Mouse (Mus musculus) gastrocnemius, postnatal 10 days (tissue): ENCODE results near the gene Amotl1. TPM values are rescaled to one million over a fixed set of nuclear protein-coding genes. Genes with fewer than 3 reads are reported as not detected.
"Not testable (repeated sequence)": the region's sequence is repeated elsewhere in the genome, so short reads cannot be mapped to it uniquely, and the experiment has no call there.

Experiments
- DNase-seq: peaks from one replicate; pipeline ENCODE4 v3.0.0; 2021; ENCODE audit warnings: mixed read lengths
- total RNA-seq, 2 experiments: library from RNA; stranded (reverse); gene quantifications; 2 replicates each; pipeline ENCODE4 v1.2.3; 2021

Amotl1 gene
- total RNA-seq, 2 experiments from 2014 or later: 271 to 282 TPM

DNA sequence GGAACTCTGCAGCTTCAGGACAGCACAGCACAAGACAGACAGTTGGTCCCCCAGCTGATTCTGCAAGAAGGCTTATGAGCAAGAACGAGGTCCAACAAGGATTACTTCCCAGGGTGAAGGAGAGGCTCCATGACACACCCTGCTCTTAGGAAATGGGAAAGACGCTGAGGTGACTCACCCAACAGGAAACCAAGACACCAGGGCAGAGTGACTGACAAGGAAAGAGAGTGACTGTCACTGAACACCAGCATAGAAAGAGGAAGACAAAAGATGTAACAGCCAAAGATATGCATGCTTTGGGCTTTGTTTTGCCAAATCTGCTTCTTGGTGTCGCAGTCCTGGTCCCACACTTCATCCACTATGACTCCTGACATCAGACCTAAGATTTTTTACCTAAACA lies 40.5 kb downstream of the Amotl1 start:
- no peak for DNase-seq

DNA sequence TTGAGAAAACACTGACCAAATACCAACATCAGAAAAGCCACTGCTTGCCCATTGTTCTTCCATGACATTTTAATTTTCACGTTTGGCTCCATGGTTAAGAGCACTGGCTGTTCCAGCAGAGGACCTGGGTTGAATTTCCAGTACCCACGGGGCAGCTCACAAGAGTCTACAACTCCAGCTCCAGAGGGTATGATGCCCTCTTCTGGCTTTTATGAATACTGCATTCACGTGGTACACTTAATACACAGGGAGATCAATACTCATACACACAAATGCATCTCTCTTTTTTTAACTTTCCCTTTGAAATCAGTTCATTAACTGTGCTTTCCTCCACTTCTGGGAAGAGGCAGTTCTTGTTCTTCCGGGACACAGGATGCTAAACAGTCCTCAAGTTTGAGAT lies 41.4 kb downstream of the Amotl1 start:
- DNase-seq: no peak

DNA sequence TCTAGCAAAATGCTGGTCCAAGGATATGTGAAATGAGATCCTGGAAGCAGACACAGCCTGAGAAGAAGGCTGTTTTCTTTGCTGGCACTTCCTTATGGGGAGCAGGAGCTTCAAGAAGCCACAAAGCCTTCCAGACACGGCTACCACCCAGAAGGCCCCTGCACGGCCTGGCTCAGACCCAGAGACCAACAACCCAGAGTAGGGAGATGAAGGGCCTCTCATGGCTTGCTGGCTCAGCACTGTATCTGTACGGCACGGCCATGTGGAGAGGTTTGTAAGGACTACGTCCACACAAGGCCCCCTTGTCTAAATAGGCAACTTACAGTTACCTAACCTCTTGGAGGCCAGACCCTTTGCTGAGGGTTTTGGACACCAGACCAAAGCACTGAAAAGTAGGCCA lies 45.1 kb downstream of the Amotl1 start:
- DNase-seq: no peak

DNA sequence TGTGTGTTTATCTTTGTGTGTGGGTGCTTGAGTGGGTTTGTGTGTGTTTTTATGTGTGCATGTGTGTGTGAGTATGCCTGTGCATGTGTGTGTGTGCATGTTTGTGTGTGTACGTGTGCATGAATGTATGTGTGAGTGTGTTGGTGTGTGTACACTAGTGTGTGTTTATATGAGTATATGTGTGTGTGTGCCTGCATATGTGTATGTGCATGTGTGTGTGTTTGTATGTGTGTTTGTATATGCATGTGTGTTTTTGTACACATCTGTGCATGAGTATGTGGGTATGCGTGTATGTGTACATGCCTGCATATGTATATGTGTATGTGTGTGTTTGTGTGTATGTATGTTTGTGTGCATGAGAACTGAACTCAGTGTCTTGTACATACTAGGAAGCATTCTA lies 46.7 kb downstream of the Amotl1 start:
- no peak for DNase-seq

GRCm38 (mm10) chr9:14597429-14597828 lies 47.4 kb downstream of the Amotl1 start:
- DNase-seq: no peak

- peak; percentile 29 for DNase-seq
Measured at GRCm38 (mm10) chr9:14596858-14597257, 48.0 kb downstream of the Amotl1 start.

- no peak for DNase-seq
Measured at GRCm38 (mm10) chr9:14596427-14596826, 48.4 kb downstream of the Amotl1 start.

GRCm38 (mm10) chr9:14595893-14596292 lies 49.0 kb downstream of the Amotl1 start:
- no peak for DNase-seq

- DNase-seq: no peak
Measured at GRCm38 (mm10) chr9:14593880-14594279, 51.0 kb downstream of the Amotl1 start.

DNA sequence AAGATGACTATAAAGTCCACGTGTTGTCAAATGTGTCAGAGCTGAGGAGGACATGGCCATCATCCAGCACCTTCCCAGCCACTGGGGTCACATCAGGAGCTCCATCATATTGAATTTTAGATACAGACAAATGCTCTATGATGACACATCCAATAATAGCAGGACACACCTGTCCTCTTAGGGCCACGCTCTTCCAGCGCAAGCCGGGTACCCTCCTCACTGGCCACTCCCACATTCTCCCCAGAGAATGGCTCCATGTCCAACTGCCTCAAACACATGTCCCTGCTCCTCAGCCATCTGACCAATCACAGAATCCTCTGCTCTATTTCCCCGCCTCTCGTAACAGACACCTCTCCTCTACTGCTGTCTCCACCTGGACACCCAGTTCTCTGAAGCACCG lies 54.2 kb downstream of the Amotl1 start:
- no peak for DNase-seq

GRCm38 (mm10) chr9:14588690-14589089 lies 56.2 kb downstream of the Amotl1 start:
- DNase-seq: no peak

GRCm38 (mm10) chr9:14585702-14586101 lies 59.2 kb downstream of the Amotl1 start:
- no peak for DNase-seq

DNA sequence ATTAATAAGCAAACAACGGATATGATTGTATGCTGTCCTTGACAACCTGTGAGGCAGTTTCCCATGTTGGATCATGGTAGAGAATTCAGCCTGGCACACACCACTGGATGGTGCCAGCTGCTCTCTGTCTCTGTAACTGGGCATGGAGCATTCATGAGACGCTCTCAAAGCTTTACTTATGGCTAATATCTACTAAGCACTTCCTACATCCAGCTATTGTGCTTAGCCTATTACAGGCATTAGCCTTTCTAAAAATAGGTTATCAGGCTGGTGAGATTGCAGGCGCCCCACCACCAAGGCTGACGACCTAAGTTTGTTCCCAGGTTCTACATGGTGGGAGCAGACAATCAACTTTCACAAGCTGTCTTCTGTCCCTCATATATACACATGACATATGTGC lies 65.9 kb downstream of the Amotl1 start:
- DNase-seq: no peak

DNA sequence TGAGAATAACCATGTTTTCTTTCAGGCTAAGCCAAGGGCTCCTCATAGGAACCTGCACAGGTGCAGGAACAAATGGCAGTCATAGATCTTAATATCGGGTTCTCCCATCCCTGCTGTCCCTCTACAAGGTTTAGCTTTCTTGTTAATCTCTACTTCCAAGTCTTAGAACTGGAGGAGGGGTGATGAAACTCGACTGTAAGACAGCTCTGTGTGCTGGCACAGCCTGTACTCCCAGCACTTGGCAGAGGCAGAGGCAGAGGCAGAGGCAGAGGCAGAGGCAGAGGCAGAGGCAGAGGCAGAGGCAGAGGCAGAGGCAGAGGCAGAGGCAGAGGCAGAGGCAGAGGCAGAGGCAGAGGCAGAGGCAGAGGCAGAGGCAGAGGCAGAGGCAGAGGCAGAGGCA lies 68.5 kb downstream of the Amotl1 start:
- not testable (repeated sequence) for DNase-seq

GRCm38 (mm10) chr9:14574760-14575399 lies 70.0 kb downstream of the Amotl1 start:
- no peak for DNase-seq

- no peak for DNase-seq
Measured at GRCm38 (mm10) chr9:14569175-14569975, 75.5 kb downstream of the Amotl1 start.

DNA sequence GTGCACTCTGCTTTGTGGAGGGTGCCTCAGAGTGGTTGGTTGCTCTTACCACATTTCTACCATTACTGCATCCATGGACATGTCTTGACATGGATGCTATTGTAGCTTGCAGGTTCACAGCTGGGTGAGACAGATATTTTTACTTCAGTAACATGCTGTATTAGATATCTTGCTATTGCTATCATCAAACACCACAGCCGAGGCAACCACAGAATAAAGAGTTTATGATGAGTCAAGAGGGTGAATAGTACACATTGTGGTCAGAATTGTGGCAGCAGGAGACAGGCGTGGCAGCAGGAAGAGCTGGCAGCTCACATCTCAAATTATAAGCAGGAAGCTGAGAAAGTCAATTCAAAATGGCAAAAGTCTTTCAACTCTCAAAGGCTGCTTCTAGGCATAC lies 76.4 kb downstream of the Amotl1 start:
- DNase-seq: no peak

GRCm38 (mm10) chr9:14564486-14564885 lies 80.4 kb downstream of the Amotl1 start:
- DNase-seq: no peak

GRCm38 (mm10) chr9:14563351-14563750 lies 81.5 kb downstream of the Amotl1 start:
- DNase-seq: peak; percentile 43

DNA sequence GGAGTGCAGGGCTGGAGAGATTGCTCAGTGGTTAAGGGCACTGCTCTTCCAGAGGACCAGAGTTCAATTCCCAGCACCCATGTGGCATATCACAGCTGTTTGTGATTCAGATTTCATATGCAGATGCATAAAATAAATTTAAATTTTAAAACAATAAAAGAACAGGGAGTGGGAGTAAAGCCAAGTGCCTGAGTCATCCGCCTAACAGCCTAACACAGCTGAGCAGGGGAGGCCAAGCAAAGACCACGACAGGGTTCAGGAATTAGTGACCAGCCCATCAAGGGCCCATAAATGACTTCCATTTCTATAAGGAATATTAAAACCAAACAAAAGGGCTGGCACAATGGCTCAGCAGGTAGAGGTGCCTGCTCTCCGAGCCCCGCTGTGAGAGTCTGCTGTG lies 84.3 kb downstream of the Amotl1 start:
- no peak for DNase-seq

DNA sequence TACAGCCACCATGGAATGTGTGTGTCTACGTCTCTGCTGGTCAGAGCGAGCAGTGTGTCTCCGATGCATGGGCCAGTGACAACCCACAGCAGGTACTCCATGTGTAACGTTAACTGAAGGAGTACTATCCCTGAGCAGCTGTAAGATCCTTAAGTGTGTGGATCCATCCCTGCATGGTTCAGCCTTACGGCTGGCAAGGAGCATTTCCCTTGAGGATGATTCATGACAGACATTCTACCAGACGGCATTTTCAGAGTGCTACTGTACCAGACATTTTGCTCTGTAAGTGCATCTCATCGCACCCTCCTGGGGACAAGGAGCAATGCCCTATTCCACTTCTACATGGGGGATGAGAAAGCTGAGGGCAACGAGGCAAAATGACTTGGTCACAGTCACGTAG lies 84.9 kb downstream of the Amotl1 start:
- no peak for DNase-seq

DNA sequence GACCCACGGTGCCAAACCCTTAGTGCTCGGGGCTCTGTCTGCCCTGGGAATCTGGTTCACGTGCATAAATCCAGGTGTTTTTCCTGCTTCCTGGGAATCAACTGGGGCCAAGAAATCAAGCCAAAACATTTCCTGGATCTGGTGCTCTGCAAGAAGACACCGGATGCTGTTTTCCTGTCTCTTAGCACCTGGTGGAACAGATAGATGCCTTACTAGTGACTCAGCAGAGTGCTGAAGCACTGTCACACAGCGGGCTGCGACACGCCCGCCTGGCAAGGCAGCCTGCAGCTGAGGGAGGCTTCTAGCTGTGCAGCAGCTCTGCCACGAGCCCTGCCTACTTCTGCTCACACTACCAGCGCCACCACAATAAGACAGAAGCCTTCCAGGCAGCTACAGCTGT lies 85.4 kb downstream of the Amotl1 start:
- DNase-seq: no peak

- no peak for DNase-seq
Measured at GRCm38 (mm10) chr9:14558332-14558731, 86.5 kb downstream of the Amotl1 start.

DNA sequence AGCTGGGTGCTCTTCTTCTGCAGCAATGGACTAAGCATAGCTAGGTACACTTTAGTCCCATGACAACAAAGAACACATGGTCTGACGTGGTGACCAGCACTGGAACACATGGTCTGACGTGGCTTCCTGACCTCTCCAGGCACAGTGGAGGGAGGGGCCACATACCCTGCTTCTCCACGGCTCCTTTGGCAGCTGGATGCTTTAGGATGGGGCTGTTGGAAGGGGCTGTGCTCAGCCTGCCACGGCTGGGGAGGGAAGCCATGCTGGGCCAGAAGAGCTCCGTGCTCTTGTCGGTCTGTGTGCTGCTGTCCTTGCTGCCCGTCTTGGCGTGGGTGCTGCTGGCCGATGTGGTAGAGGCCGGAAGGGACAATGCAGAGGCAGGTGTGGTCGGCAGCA lies 96.5 kb downstream of the Amotl1 start:
- peak; percentile 20 for DNase-seq
